Mouse (Mus musculus): Measurements from ENCODE around the gene C530008M17Rik. TPM values are rescaled to one million over a fixed set of nuclear protein-coding genes. Genes with fewer than 3 reads are reported as not detected.

Gene C530008M17Rik
- polyA plus RNA-seq, 1 experiment from 2014 or later, result 10.0 TPM

- Histone ChIP-seq H3K4me1 (ENCODE audit: control insufficient read depth, insufficient read depth, low read length) (no peaks in the 10 kb centered on the region), H3K4me2 (ENCODE audit: low read depth, low read length) (no peak overlapping the region), H3K27ac (ENCODE audit: low read length) (no peak overlapping the region), H3K4me3 (replicated peaks; ENCODE audit: low read length) (no peak overlapping the region), H3K9me3 (replicated peaks; ENCODE audit: control insufficient read depth, low read length) (no peaks in the 10 kb centered on the region), H3K36me3 (ENCODE audit: control insufficient read depth, insufficient read depth, low read length) (no peaks in the 10 kb centered on the region), H3K27me3 (ENCODE audit: control insufficient read depth, insufficient read depth, low read length) (no peaks in the 10 kb centered on the region), H3K9ac (ENCODE audit: low read length) (no peak overlapping the region)
- ATAC-seq (ENCODE audit: insufficient read depth, low FRiP score), result no peak
- 87% methylated on average over 4 of the region's 4 CpGs for WGBS
Observed at GRCm38 (mm10) chr5:76789881-76790280, 133.6 kb downstream of the C530008M17Rik start.

- ATAC-seq (ENCODE audit: insufficient read depth, low FRiP score), result no peak
- no peaks in the 10 kb centered on the region for H3K36me3 ChIP-seq (ENCODE audit: control insufficient read depth, insufficient read depth, low read length)
- H3K4me2 ChIP-seq (ENCODE audit: low read depth, low read length), result no peak overlapping the region
Observed at GRCm38 (mm10) chr5:76791280-76791679, 135.0 kb downstream of the C530008M17Rik start.

DNA sequence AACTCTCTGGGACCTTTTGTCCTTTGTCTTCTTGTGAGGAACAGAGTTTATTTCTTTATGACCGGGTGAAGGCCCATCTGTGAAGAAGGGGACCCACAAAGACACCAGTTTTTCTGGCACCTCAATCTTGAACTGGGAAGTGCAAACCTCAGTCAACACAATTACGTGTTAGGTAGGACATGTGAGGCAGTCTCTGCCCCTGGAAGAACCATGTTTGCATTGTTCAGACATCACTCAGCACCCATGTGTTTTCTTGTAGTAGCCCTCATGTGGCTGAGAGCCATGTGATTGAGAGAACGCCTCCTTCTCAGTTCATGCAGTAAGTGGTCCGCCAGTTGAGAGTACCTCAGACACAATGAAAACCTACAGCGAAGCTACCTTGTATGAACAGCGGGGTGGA lies 136.4 kb downstream of the C530008M17Rik start:
- no peak for ATAC-seq (ENCODE audit: insufficient read depth, low FRiP score)
- no peak overlapping the region for H3K27ac ChIP-seq (ENCODE audit: low read length)
- no peak overlapping the region for H3K9ac ChIP-seq (ENCODE audit: low read length)
- no peaks in the 10 kb centered on the region for H3K9me3 ChIP-seq (replicated peaks; ENCODE audit: control insufficient read depth, low read length)
- H3K4me1 ChIP-seq (ENCODE audit: control insufficient read depth, insufficient read depth, low read length), result no peaks in the 10 kb centered on the region
- no peak overlapping the region for H3K4me2 ChIP-seq (ENCODE audit: low read depth, low read length)
- H3K36me3 ChIP-seq (ENCODE audit: control insufficient read depth, insufficient read depth, low read length), result no peaks in the 10 kb centered on the region
- 91% methylated on average over 6 of the region's 6 CpGs for WGBS
- no peaks in the 10 kb centered on the region for H3K27me3 ChIP-seq (ENCODE audit: control insufficient read depth, insufficient read depth, low read length)
- H3K4me3 ChIP-seq (replicated peaks; ENCODE audit: low read length), result no peak overlapping the region

More at GRCm38 (mm10) chr5:76791280-76791679, 135.0 kb downstream of the C530008M17Rik start:
- 67% methylated on average over 4 of the region's 4 CpGs for WGBS
- H3K27ac ChIP-seq (ENCODE audit: low read length), result no peak overlapping the region
- no peak overlapping the region for H3K9ac ChIP-seq (ENCODE audit: low read length)
- H3K4me3 ChIP-seq (replicated peaks; ENCODE audit: low read length), result no peak overlapping the region
- no peaks in the 10 kb centered on the region for H3K27me3 ChIP-seq (ENCODE audit: control insufficient read depth, insufficient read depth, low read length)
- H3K9me3 ChIP-seq (replicated peaks; ENCODE audit: control insufficient read depth, low read length), result no peaks in the 10 kb centered on the region
- H3K4me1 ChIP-seq (ENCODE audit: control insufficient read depth, insufficient read depth, low read length), result no peaks in the 10 kb centered on the region

DNA sequence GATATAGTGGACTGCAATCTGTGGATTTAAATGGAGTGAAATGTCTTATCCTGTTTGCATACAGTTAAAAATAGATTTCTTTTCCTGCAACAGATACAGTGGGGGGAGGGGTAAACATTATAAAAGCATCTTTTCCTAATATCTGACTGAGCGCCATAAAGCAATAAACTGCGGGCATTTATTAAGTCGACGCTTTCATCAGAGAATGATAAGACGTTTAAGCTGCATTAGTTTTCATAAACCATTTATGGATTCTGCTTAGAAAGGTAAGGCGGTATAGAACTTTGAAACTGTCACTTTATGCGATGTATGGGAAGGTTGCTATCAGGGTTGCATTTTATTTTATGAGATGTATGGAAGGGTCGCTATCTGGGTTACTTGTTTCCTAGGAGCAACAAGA lies 141.7 kb downstream of the C530008M17Rik start:
- Histone ChIP-seq H3K4me3 (replicated peaks; ENCODE audit: low read length) (no peak overlapping the region), H3K9me3 (replicated peaks; ENCODE audit: control insufficient read depth, low read length) (no peaks in the 10 kb centered on the region), H3K4me2 (ENCODE audit: low read depth, low read length) (no peak overlapping the region), H3K27me3 (ENCODE audit: control insufficient read depth, insufficient read depth, low read length) (no peaks in the 10 kb centered on the region), H3K9ac (ENCODE audit: low read length) (no peak overlapping the region), H3K36me3 (ENCODE audit: control insufficient read depth, insufficient read depth, low read length) (no peaks in the 10 kb centered on the region), H3K4me1 (ENCODE audit: control insufficient read depth, insufficient read depth, low read length) (peaks cover 6% of the 10 kb centered on the region; the same call in 1 of the 2 replicates), H3K27ac (ENCODE audit: low read length) (no peak overlapping the region)
- WGBS, result 89% methylated on average over 8 of the region's 8 CpGs
- no peak for ATAC-seq (ENCODE audit: insufficient read depth, low FRiP score)

- Histone ChIP-seq H3K36me3 (ENCODE audit: control insufficient read depth, insufficient read depth, low read length) (no peaks in the 10 kb centered on the region), H3K27ac (ENCODE audit: low read length) (no peak overlapping the region), H3K4me3 (replicated peaks; ENCODE audit: low read length) (no peak overlapping the region), H3K4me1 (ENCODE audit: control insufficient read depth, insufficient read depth, low read length) (peaks cover 6% of the 10 kb centered on the region; the same call in 1 of the 2 replicates), H3K9ac (ENCODE audit: low read length) (no peak overlapping the region), H3K9me3 (replicated peaks; ENCODE audit: control insufficient read depth, low read length) (no peaks in the 10 kb centered on the region), H3K4me2 (ENCODE audit: low read depth, low read length) (no peak overlapping the region), H3K27me3 (ENCODE audit: control insufficient read depth, insufficient read depth, low read length) (no peaks in the 10 kb centered on the region)
- WGBS, result 29% methylated on average over 10 of the region's 10 CpGs
- no peak for ATAC-seq (ENCODE audit: insufficient read depth, low FRiP score)
Observed at GRCm38 (mm10) chr5:76799471-76799870, 143.2 kb downstream of the C530008M17Rik start.

GRCm38 (mm10) chr5:76809031-76809430 lies 152.7 kb downstream of the C530008M17Rik start:
- H3K4me1 ChIP-seq (ENCODE audit: control insufficient read depth, insufficient read depth, low read length), result no peaks in the 10 kb centered on the region
- H3K4me2 ChIP-seq (ENCODE audit: low read depth, low read length), result no peak overlapping the region
- H3K27me3 ChIP-seq (ENCODE audit: control insufficient read depth, insufficient read depth, low read length), result no peaks in the 10 kb centered on the region
- no peaks in the 10 kb centered on the region for H3K36me3 ChIP-seq (ENCODE audit: control insufficient read depth, insufficient read depth, low read length)
- H3K9me3 ChIP-seq (replicated peaks; ENCODE audit: control insufficient read depth, low read length), result no peaks in the 10 kb centered on the region
- H3K9ac ChIP-seq (ENCODE audit: low read length), result no peak overlapping the region
- H3K4me3 ChIP-seq (replicated peaks; ENCODE audit: low read length), result no peak overlapping the region
- no peak overlapping the region for H3K27ac ChIP-seq (ENCODE audit: low read length)
- no peak for ATAC-seq (ENCODE audit: insufficient read depth, low FRiP score)
- 82% methylated on average over 6 of the region's 6 CpGs for WGBS

DNA sequence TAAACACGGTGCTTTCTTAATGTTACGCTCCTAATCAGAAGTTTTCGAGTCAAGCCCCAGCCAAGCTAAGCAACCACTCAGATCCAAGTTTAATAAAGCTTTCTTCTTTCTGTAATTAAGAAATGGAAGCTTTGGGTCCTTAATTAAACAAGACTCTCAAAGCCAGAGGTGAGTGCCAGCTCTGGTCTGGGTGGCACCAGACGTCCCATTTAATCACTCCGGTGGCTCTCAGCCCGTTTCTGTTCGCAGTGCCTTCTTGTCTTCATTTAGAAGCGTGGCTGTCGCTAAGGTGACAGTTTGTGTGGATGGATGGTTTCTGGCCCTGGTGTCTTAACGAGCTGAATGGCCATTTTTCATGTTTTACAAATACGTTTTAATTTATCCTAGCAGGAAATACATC lies 158.7 kb downstream of the C530008M17Rik start:
- Histone ChIP-seq H3K27me3 (ENCODE audit: control insufficient read depth, insufficient read depth, low read length) (no peaks in the 10 kb centered on the region), H3K36me3 (ENCODE audit: control insufficient read depth, insufficient read depth, low read length) (no peaks in the 10 kb centered on the region), H3K4me3 (replicated peaks; ENCODE audit: low read length) (no peak overlapping the region), H3K27ac (ENCODE audit: low read length) (no peak overlapping the region), H3K4me1 (ENCODE audit: control insufficient read depth, insufficient read depth, low read length) (no peaks in the 10 kb centered on the region), H3K9ac (ENCODE audit: low read length) (no peak overlapping the region), H3K9me3 (replicated peaks; ENCODE audit: control insufficient read depth, low read length) (no peaks in the 10 kb centered on the region), H3K4me2 (ENCODE audit: low read depth, low read length) (no peak overlapping the region)
- 51% methylated on average over 11 of the region's 11 CpGs for WGBS
- ATAC-seq (ENCODE audit: insufficient read depth, low FRiP score), result no peak

DNA sequence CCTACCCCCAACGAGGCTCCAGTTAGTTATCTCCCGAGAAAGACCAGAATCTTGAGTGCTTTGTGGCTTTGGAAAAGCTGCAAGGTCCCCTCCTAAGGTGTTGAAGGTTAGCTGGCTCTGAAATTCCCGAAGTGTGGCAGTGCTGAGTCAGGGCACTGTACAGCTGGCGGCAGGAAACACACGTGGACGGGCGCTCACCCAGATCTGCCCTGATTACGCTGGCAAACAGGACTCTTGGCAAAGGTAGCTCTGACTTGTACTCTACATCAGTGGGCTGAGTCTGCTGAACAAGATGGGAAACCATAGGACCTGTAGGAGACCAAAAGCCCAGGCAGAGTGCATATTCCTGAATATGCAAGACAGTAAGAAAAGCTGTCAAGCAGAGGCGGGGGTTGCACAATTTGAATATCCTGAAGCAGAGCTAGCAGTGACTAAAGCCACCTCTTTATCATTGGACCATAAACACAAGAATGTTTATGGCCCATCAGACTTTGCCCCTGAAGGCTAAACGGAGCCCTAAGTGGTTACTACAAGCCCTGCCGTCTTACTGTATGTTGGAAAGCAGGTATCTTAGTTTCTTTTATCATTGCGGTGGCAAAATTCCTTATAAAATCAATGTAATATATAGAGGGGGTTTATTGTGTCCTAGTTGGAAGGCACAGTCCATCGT lies 159.6 kb downstream of the C530008M17Rik start:
- Histone ChIP-seq H3K27ac (ENCODE audit: low read length) (no peak overlapping the region), H3K36me3 (ENCODE audit: control insufficient read depth, insufficient read depth, low read length) (no peaks in the 10 kb centered on the region)

DNA sequence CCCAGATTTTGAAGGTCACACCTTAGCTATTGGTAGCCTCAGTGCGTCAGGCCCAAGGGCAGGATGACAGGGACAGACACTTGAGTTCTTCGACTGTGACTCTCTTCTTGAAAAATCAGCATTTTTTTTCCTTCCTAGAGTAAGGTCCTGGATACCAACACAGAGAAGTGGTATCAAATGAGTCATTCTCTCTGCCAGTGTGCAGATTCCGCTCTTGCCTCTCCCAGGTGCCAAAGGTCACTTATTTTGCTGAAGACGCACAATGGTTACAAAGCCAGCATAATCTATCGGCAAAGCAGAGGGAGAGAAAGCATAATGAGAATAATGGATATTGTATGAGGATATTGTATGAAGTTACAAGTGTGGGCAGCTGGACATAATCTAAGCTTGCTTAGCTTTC lies 160.4 kb downstream of the C530008M17Rik start:
- H3K4me2 ChIP-seq (ENCODE audit: low read depth, low read length), result no peak overlapping the region
- 0 out of 2 replicates have a peak, but pooled peaks have one; percentile 53 for ATAC-seq (ENCODE audit: insufficient read depth, low FRiP score)
- H3K36me3 ChIP-seq (ENCODE audit: control insufficient read depth, insufficient read depth, low read length), result no peaks in the 10 kb centered on the region
- H3K27ac ChIP-seq (ENCODE audit: low read length), result no peak overlapping the region
- no peak overlapping the region for H3K4me3 ChIP-seq (replicated peaks; ENCODE audit: low read length)
- WGBS, result 76% methylated on average over 5 of the region's 5 CpGs
- H3K9me3 ChIP-seq (replicated peaks; ENCODE audit: control insufficient read depth, low read length), result no peaks in the 10 kb centered on the region
- no peaks in the 10 kb centered on the region for H3K4me1 ChIP-seq (ENCODE audit: control insufficient read depth, insufficient read depth, low read length)
- no peak overlapping the region for H3K9ac ChIP-seq (ENCODE audit: low read length)
- no peaks in the 10 kb centered on the region for H3K27me3 ChIP-seq (ENCODE audit: control insufficient read depth, insufficient read depth, low read length)

More for the DNA sequence above, 159.6 kb downstream of the C530008M17Rik start:
- Histone ChIP-seq H3K27me3 (ENCODE audit: control insufficient read depth, insufficient read depth, low read length) (no peaks in the 10 kb centered on the region), H3K9me3 (replicated peaks; ENCODE audit: control insufficient read depth, low read length) (no peaks in the 10 kb centered on the region), H3K4me3 (replicated peaks; ENCODE audit: low read length) (no peak overlapping the region), H3K4me2 (ENCODE audit: low read depth, low read length) (no peak overlapping the region), H3K4me1 (ENCODE audit: control insufficient read depth, insufficient read depth, low read length) (no peaks in the 10 kb centered on the region), H3K9ac (ENCODE audit: low read length) (no peak overlapping the region)
- WGBS, result 61% methylated on average over 13 of the region's 13 CpGs
- ATAC-seq (ENCODE audit: insufficient read depth, low FRiP score), result peak; percentile 68; the same call in 1 of the 2 replicates

Data from stomach, embryonic 16.5 days (tissue).